Mouse (Mus musculus) bone marrow macrophage, adult 2 months (primary cell): Measurements from ENCODE around the gene Sfxn2. TPM values are rescaled to one million over a fixed set of nuclear protein-coding genes. Genes with fewer than 3 reads are reported as not detected.

ENCODE experiments used
- H3K27ac ChIP-seq: 2 replicates; pipeline ENCODE4 v1.5.1; 2012; ENCODE audit warnings: low read depth, low read length; ENCODE audit not compliant: insufficient read depth
- H3K4me1 ChIP-seq: 2 replicates; pipeline ENCODE4 v1.6.1; 2012; ENCODE audit warnings: low read length; ENCODE audit not compliant: control insufficient read depth, insufficient read depth
- H3K4me3 ChIP-seq: 2 replicates; pipeline ENCODE4 v1.5.1; 2012; ENCODE audit warnings: mild to moderate bottlenecking, low read length, moderate library complexity; ENCODE audit not compliant: insufficient read depth
- CTCF ChIP-seq: IDR thresholded peaks from 2 replicates; pipeline ENCODE4 v1.5.1; 2012; ENCODE audit warnings: low read depth, mild to moderate bottlenecking, low read length, moderate library complexity
- POLR2A ChIP-seq: IDR thresholded peaks from 2 replicates; pipeline ENCODE4 v1.6.1; 2012; ENCODE audit warnings: mild to moderate bottlenecking, low read depth, low read length, borderline replicate concordance
- polyA plus RNA-seq: library from polyadenylated mRNA; stranded (reverse); fragments of >200 nt; gene quantifications from 2 replicates; pipeline ENCODE4 v1.2.4, GENCODE M21; 2012; ENCODE audit not compliant: missing spikeins, insufficient read depth, insufficient read length

The Sfxn2 gene
- polyA plus RNA-seq, 1 experiment, result 12.3 TPM

DNA sequence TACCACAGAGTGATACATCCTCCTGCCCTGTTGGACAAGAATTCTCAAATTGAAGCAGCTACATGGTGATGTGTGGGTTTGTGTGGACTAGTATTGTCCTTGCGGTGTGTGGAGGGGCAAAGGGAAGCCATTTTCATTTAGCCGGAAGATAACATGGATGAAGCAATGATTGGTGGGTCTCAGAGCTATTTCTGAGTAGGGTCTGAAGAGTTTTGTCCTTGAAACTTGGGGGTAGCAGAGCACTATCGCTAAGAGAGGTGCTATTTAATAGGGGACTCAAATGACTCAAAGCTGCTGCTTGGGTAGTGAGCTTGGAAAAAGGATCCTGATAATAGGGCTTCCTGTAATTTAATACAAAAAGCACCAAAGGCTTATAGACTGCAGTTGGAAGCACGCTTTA, 25.0 kb downstream of the Sfxn2 start:
- TF ChIP-seq CTCF, result no peak
- TF ChIP-seq POLR2A, result no peak
- Histone ChIP-seq H3K4me3 (no peak overlapping the region), H3K4me1 (peaks cover 22% of the 10 kb centered on the region), H3K27ac (no peak overlapping the region)

DNA sequence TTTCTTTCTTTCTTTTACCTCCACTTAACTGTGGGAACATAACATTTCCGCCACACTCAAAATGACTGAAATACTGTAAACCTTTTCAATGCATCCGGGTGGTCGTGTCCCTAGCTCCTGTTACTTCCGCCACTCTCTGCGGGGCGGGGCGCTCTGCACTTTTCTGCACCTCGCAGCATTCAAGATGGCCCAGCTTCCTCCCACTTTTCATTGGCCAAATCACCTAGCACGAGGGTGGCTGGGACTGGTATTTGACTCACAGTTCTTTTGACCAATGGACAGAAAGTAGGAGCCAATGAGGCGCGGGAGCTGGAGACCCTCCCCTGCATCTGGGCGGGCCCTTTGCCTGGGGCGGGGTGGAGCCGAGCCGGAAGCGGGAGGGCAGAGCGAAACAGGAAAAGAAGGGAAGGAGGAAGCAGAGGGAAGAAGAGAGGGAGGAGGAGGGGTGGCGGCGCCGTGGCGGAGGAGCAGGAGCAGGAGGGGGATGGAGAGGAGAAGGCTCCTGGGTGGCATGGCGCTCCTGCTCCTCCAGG, 25.6 kb downstream of the Sfxn2 start, which contains the start of gene Wbp1l:
Gene Wbp1l (plus strand): TSS at position 365 of the 533 bp plus-strand sequence.
- TF ChIP-seq CTCF (no peak), POLR2A (no peak)
- Histone ChIP-seq H3K4me3 (peak within 1 kb of the TSS; percentile 84), H3K27ac (peak within 1 kb of the TSS; percentile 45), H3K4me1 (peaks cover 22% of the 10 kb centered on the region)

DNA sequence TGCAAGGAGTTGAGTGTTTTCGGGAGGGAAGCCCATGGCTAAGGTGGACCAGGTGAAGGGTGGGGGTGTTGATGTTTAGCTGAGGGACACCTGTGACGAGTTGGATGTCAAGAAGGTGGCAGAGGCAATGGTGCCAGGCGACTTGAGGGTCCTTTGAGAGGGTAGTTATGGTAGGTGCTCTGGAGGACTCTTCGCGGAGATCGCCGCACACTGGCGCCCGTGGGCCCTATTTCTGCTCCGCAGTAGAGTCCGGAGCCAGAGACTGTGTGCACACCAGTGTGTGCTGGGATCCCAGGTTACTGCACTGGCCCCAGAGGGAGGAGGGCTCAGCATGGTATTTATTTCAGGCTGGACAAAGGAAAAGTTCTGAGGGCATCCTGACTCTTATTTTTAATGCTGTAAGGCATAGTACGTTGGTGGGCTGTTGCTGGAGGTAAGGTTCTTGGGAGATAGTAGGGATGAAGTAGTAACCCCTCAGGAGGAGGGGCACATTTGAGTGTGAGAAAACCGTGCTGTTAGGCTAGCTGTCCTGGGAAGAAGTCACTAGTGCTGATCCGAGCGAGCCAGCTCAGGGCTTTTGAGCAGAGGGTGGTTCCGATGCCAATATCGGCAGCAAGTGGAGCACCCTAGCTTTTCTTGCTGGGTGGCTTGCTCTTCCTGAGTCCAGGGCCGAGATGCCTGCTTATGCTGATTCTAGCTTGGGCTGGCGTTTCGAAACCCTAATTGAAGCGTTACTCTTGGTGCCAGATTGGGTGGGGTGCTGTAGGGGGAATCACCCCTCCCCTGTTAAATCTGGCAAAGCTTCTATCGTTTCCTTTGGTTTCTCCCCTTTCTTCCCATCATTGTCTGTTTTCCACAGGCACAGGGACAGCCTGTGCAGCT, 26.5 kb downstream of the Sfxn2 start:
- TF ChIP-seq POLR2A, result no peak
- no peak for TF ChIP-seq CTCF
- Histone ChIP-seq H3K27ac (peak overlapping the region; percentile 45), H3K4me3 (peak overlapping the region; percentile 84), H3K4me1 (peaks cover 22% of the 10 kb centered on the region)

DNA sequence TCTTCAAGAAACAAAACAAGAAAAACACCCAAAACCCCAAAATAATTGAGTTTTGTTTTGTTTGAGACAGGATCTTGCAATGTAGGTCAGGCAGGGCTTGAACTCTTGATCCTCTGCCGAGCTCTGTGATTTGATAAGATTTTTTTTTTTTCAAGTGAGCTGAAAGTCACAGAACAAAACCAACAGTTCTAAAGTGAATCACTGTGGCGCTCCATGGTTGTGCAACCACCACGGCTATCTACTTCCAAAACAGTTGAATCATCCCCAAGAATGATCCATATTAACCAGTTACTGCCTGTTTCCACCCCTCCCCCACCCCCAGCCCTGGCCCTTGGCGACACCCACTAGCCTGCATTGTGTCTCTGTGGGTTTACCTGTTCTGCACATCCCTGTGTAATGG, 27.2 kb downstream of the Sfxn2 start:
- TF ChIP-seq CTCF (no peak), POLR2A (no peak)
- Histone ChIP-seq H3K4me1 (peaks cover 22% of the 10 kb centered on the region), H3K27ac (no peak overlapping the region), H3K4me3 (peak overlapping the region; percentile 84)

DNA sequence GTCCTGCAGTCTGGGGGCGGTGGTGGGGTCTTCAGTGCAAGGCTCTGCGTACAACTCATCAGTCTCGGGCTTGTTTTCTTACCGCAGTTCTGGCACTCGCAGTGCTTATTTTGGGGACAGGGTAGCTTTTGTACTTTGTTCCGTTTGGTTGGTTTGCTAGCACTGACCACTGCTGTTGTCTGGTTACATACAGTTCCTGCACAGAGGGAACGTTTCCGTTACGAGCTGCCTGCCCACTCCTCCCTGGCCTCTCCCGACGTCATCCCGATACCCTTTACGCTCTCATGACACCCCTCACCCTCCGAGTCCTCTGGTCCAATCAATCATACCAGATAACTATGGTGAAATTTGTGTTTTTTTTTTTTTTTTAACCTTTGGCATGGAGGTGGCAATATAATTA, 28.3 kb downstream of the Sfxn2 start:
- Histone ChIP-seq H3K4me3 (no peak overlapping the region), H3K4me1 (peaks cover 22% of the 10 kb centered on the region), H3K27ac (no peak overlapping the region)
- TF ChIP-seq POLR2A (no peak), CTCF (no peak)

DNA sequence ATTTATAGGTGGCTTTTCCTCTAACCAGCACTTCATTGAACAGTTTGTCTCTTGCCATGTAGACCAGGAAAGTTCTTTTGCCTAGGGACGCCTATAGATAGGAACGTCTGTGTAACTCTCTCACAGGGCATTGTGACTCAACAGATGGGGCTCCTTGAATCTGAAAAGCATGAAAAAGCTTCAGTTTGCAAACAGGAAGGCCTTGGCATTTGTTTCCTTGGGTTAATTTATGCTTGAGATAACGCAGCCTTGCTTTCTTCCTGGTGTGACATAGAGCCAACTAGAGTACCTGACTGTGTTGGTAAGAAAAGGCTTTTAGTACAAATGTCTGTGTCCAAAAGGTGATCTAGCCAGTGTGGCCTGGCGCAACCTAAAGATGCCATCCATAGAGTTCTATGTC, 29.2 kb downstream of the Sfxn2 start:
- TF ChIP-seq CTCF, result no peak
- TF ChIP-seq POLR2A, result no peak
- H3K27ac ChIP-seq, result no peak overlapping the region
- peaks cover 22% of the 10 kb centered on the region for H3K4me1 ChIP-seq
- H3K4me3 ChIP-seq, result no peak overlapping the region

DNA sequence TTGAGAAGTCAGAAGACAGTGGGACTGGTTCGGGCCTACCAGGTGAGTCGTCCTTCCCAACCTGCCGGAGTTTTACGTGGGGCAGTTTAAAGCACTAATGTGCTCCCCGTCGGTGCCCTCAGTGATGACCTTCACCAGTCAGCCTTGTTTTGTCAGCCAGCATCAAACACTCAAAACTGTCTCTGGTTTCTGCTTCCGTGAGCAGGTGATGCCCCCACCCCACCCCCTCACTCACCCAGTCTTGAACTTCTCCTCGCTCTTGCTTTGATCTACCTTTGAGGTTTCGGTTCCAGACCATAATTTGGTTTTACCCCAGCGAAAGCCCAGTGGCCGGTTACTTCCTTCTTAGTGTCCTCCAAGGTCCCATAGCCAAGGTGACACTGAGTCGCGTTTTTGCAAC, 33.6 kb downstream of the Sfxn2 start:
- TF ChIP-seq CTCF (no peak), POLR2A (no peak)
- no peak overlapping the region for H3K27ac ChIP-seq
- H3K4me1 ChIP-seq, result peaks cover 19% of the 10 kb centered on the region
- H3K4me3 ChIP-seq, result no peak overlapping the region

DNA sequence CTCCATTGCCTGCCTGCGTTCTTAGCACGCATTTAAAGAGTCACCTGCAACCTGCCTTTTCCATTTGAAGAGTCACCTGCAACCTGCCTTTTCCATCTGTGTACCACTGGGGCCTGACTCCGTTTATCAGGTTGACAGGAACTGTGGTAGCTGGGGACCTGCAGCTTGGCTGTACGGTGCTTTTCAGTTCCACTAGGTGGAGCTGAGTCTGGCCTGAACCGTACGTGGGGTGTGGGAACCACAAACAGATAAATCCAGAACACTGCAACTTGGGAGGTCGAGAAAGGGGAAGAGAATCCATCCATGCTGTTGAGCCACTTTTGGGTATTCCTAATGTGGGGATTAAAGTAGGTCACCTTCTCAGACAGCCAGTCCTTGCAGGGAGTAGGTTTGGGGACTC, 34.3 kb downstream of the Sfxn2 start:
- Histone ChIP-seq H3K4me1 (peaks cover 18% of the 10 kb centered on the region), H3K4me3 (no peak overlapping the region), H3K27ac (no peak overlapping the region)
- TF ChIP-seq CTCF (no peak), POLR2A (no peak)

DNA sequence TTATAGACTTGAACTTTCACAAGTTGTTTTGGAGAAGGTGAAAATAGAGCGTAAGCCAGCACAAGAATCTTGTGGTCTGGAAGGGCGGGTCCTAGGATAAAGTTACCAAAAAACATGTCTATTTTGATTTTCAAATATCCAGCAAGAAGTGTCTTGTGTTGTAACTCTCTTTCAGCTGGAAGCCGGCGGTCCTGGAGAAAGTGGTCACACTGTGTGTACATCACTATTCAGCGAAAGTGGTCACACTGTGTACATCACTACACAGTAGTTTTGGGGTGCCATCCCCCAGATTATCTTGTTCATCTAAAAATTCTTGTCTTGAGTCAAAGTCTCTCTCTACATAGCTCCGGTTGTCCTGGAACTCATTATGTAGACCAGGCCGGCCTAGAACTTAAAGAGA, 35.0 kb downstream of the Sfxn2 start:
- Histone ChIP-seq H3K27ac (no peak overlapping the region), H3K4me1 (peaks cover 16% of the 10 kb centered on the region), H3K4me3 (no peak overlapping the region)
- TF ChIP-seq CTCF (no peak), POLR2A (no peak)

DNA sequence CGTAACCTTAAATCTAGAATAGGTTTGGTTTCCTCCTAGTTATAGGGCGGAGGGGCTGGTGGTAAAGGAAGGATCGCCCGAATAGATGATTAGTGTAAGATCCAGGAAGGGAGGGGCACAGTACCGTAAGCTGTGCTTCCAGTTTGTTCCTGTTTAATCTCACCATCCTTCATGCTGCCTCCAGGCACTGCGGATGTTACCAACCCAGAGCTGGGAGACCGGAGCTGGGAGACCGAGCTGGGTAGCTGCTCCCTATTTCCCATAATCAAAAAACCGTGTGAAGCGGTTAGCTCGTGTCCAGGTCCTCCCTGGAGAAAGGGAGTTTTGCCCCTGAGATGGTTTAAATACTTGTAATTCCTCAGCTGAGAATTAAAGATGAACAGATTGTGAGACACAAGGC, 43.2 kb downstream of the Sfxn2 start:
- Histone ChIP-seq H3K27ac (no peak overlapping the region), H3K4me1 (peaks cover 51% of the 10 kb centered on the region), H3K4me3 (no peak overlapping the region)
- TF ChIP-seq CTCF (no peak), POLR2A (no peak)

DNA sequence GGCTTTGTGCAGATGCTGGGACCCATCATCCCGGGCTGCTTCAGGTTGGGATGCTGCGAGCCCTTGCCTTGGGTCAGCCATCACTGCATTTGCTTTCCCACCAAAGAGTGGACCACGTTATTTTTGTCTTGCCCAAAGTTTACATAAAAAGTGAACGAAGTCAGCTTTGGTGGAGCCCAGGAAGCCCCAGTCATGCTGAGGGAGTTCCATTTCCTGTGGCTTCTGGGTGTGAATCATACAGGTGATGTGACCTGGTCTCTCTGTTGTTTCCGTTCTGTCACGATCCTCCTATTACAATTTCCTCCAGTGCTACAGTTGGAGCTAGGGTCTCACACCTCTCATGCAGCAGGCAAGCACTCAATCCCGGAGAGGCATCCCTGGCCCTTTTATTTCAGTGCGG, 44.2 kb downstream of the Sfxn2 start:
- TF ChIP-seq CTCF (no peak), POLR2A (no peak)
- H3K4me1 ChIP-seq, result peaks cover 51% of the 10 kb centered on the region

More for the DNA sequence above, 44.2 kb downstream of the Sfxn2 start:
- H3K4me3 ChIP-seq, result no peak overlapping the region
- no peak overlapping the region for H3K27ac ChIP-seq
